Mouse (Mus musculus) cerebellum, adult 9-11 months (tissue): Measurements from ENCODE around the gene Strip1.

ENCODE experiments used
- DNase-seq: peaks from one replicate; pipeline ENCODE4 v3.0.0; 2022

Strip1 gene

GRCm38 (mm10) chr3:107626751-107627150 lies 4.7 kb downstream of the Strip1 start:
- no peak for DNase-seq

- no peak for DNase-seq
Observed at GRCm38 (mm10) chr3:107625536-107625935, 6.0 kb downstream of the Strip1 start.

GRCm38 (mm10) chr3:107624424-107624823 lies 7.1 kb downstream of the Strip1 start:
- peak; percentile 1 for DNase-seq

- DNase-seq = no peak
Observed at GRCm38 (mm10) chr3:107622537-107622936, 9.0 kb downstream of the Strip1 start.

GRCm38 (mm10) chr3:107621286-107622075 lies 10.0 kb downstream of the Strip1 start:
- DNase-seq = no peak

GRCm38 (mm10) chr3:107619911-107620310 lies 11.6 kb downstream of the Strip1 start:
- DNase-seq = no peak

GRCm38 (mm10) chr3:107617800-107618199 lies 13.7 kb downstream of the Strip1 start:
- no peak for DNase-seq

GRCm38 (mm10) chr3:107612902-107613525 lies 18.5 kb downstream of the Strip1 start:
- DNase-seq = peak; percentile 58

- DNase-seq = no peak
Observed at GRCm38 (mm10) chr3:107611394-107611793, 20.1 kb downstream of the Strip1 start.

GRCm38 (mm10) chr3:107609376-107609775 lies 22.1 kb downstream of the Strip1 start:
- DNase-seq = no peak

- no peak for DNase-seq
Observed at GRCm38 (mm10) chr3:107608808-107609207, 22.7 kb downstream of the Strip1 start.

GRCm38 (mm10) chr3:107607221-107607620 lies 24.3 kb downstream of the Strip1 start:
- DNase-seq = no peak

- DNase-seq = peak; percentile 41
Observed at GRCm38 (mm10) chr3:107605304-107605703, 26.2 kb downstream of the Strip1 start.

GRCm38 (mm10) chr3:107600127-107600526 lies 31.4 kb downstream of the Strip1 start:
- DNase-seq = no peak

- no peak for DNase-seq
Observed at GRCm38 (mm10) chr3:107597586-107598389, 33.7 kb downstream of the Strip1 start.

- no peak for DNase-seq
Observed at GRCm38 (mm10) chr3:107597134-107597533, 34.4 kb downstream of the Strip1 start.

GRCm38 (mm10) chr3:107596559-107596958 lies 34.9 kb downstream of the Strip1 start:
- DNase-seq = no peak

GRCm38 (mm10) chr3:107595938-107596461 lies 35.5 kb downstream of the Strip1 start:
- no peak for DNase-seq

GRCm38 (mm10) chr3:107595264-107595937 lies 36.1 kb downstream of the Strip1 start:
- no peak for DNase-seq

GRCm38 (mm10) chr3:107594662-107595263 lies 36.7 kb downstream of the Strip1 start, which contains the start of gene Alx3:
TSS of gene Alx3 (plus strand) at chr3:107595031.
- no peak for DNase-seq

GRCm38 (mm10) chr3:107593632-107594031 lies 37.9 kb downstream of the Strip1 start:
- DNase-seq = no peak

- DNase-seq = no peak
Observed at GRCm38 (mm10) chr3:107591612-107592011, 39.9 kb downstream of the Strip1 start.
